Mouse (Mus musculus) embryonic fibroblast, embryonic 13.5 days (primary cell): Measurements from ENCODE around the gene Phospho1.

ENCODE experiments used
- CTCF ChIP-seq: IDR thresholded peaks from 2 replicates; pipeline ENCODE4 v1.5.1; 2011; ENCODE audit warnings: mild to moderate bottlenecking, control low read depth, low read length, moderate library complexity, borderline replicate concordance; ENCODE audit not compliant: insufficient read depth
- POLR2A ChIP-seq: IDR thresholded peaks from 2 replicates; pipeline ENCODE4 v1.6.1; 2011; ENCODE audit warnings: low read depth, mild to moderate bottlenecking, control low read depth, low read length, moderate library complexity

- no peak for TF ChIP-seq CTCF
- TF ChIP-seq POLR2A = no peak
Measured at GRCm38 (mm10) chr11:95807884-95808283, 16.4 kb upstream of the Phospho1 start.
